Comparison of ENCODE assay signal across 9 mouse cellular contexts in genomic region chr1:155096620-155097261, GRCm38 (mm10). TPM values are rescaled to one million over a fixed set of nuclear protein-coding genes. Genes with fewer than 3 reads are reported as not detected.
DNase-seq lines count a peak whose midpoint lies in the region; ATAC-seq lines count a peak whose summit lies in the region.
"Had no signal": no experiment of that assay in that cellular context is flagged by ENCODE, and none has a peak within 500 bp of the region (broad histone marks: within the 10 kb centered on the region; RNA-seq: fewer than 3 reads in every experiment).

No protein-coding gene starts in this region.

- no peaks in the 10 kb centered on the region for H3K27me3 ChIP-seq in heart, embryonic 14.5 days (ENCODE audit: control insufficient read depth, insufficient read depth, low read length)
- no peaks in the 10 kb centered on the region for H3K27me3 ChIP-seq in hindbrain, embryonic 14.5 days (ENCODE audit: control insufficient read depth, insufficient read depth, low read length)
- H3K27me3 ChIP-seq in midbrain, embryonic 13.5 days: no peaks in the 10 kb centered on the region

- 45% methylated on average over 4 of the region's 4 CpGs for WGBS in heart, embryonic 14.5 days
- 76% methylated on average over 4 of the region's 4 CpGs for WGBS in hindbrain, embryonic 14.5 days
- WGBS in midbrain, embryonic 13.5 days: 84% methylated on average over 4 of the region's 4 CpGs

- peak overlapping the region; percentile 99; the same call in 1 of the 2 replicates for H3K9ac ChIP-seq in heart, embryonic 14.5 days (ENCODE audit: low read length)
- peak overlapping the region; percentile 95; the same call in 1 of the 2 replicates for H3K9ac ChIP-seq in hindbrain, embryonic 14.5 days
- H3K9ac ChIP-seq in midbrain, embryonic 13.5 days (replicated peaks): no peak overlapping the region

- peaks cover 24 to 56% of the 10 kb centered on the region in 2 experiments for H3K4me1 ChIP-seq in heart, embryonic 14.5 days (ENCODE audit: control insufficient read depth in 2 of 2, insufficient read depth in 2 of 2, low read length in 2 of 2)
- H3K4me1 ChIP-seq in hindbrain, embryonic 14.5 days (replicated peaks; ENCODE audit: control insufficient read depth, insufficient read depth, low read length): peaks cover 41% of the 10 kb centered on the region
- peaks cover 52% of the 10 kb centered on the region for H3K4me1 ChIP-seq in midbrain, embryonic 13.5 days (replicated peaks)

- peak overlapping the region; percentile 57 for H3K4me2 ChIP-seq in heart, embryonic 14.5 days (ENCODE audit: low read length)
- H3K4me2 ChIP-seq in hindbrain, embryonic 14.5 days (replicated peaks): peak overlapping the region; percentile 85
- peak overlapping the region; percentile 86 for H3K4me2 ChIP-seq in midbrain, embryonic 13.5 days (replicated peaks)

- ATAC-seq in heart, embryonic 14.5 days (ENCODE audit: insufficient number of reproducible peaks, insufficient read depth, low FRiP score, low read depth): no peak
- ATAC-seq in hindbrain, embryonic 14.5 days (ENCODE audit: low FRiP score): no peak
- no peak for ATAC-seq in midbrain, embryonic 13.5 days

- H3K9me3 ChIP-seq in heart, embryonic 14.5 days (ENCODE audit: control insufficient read depth, low read length): no peaks in the 10 kb centered on the region
- no peaks in the 10 kb centered on the region for H3K9me3 ChIP-seq in hindbrain, embryonic 14.5 days (ENCODE audit: control insufficient read depth, low read length)
- no peaks in the 10 kb centered on the region for H3K9me3 ChIP-seq in midbrain, embryonic 13.5 days

- H3K4me3 ChIP-seq in heart, embryonic 14.5 days (ENCODE audit: control insufficient read depth in 1 of 2, insufficient read depth in 1 of 2, low read depth in 1 of 2, low read length in 2 of 2): peak overlapping the region in 1 of 2 experiments; percentile 96; a peak in 3 of 4 replicates
- H3K4me3 ChIP-seq in hindbrain, embryonic 14.5 days (replicated peaks; ENCODE audit: low read length): peak overlapping the region; percentile 87
- peak overlapping the region; percentile 98 for H3K4me3 ChIP-seq in midbrain, embryonic 13.5 days (replicated peaks)

- no peaks in the 10 kb centered on the region for H3K36me3 ChIP-seq in heart, embryonic 14.5 days (ENCODE audit: control insufficient read depth, insufficient read depth, low read length)
- H3K36me3 ChIP-seq in hindbrain, embryonic 14.5 days (replicated peaks; ENCODE audit: control insufficient read depth, insufficient read depth): no peaks in the 10 kb centered on the region
- 0 out of 2 replicates have a peak, but pooled peaks cover 3% of the 10 kb centered on the region for H3K36me3 ChIP-seq in midbrain, embryonic 13.5 days

- no peak for DNase-seq in heart, postnatal 4 days
- peak; percentile 36 for DNase-seq in MN1 (ENCODE audit: low spot score)
- no peak for DNase-seq in hindbrain, embryonic 14.5 days (ENCODE audit: low spot score)
- DNase-seq in adrenal gland, postnatal 14 days: no peak
- DNase-seq in adrenal gland, adult 2 months: no peak
- DNase-seq in cerebellum, adult 8-10 months: no peak

- H3K27ac ChIP-seq in heart, embryonic 14.5 days (replicated peaks in 1 of 2; ENCODE audit: control insufficient read depth in 1 of 2, insufficient read depth in 1 of 2, low read depth in 2 of 2, low read length in 2 of 2): no peak overlapping the region
- no peak overlapping the region for H3K27ac ChIP-seq in hindbrain, embryonic 14.5 days
- H3K27ac ChIP-seq in midbrain, embryonic 13.5 days: no peak overlapping the region

RNA-seq across cellular contexts. Expression of gene Ier5, which starts 2.7 kb away (rescaled TPM):
- 8.3 and 10.4 TPM in 2 replicates for polyA plus RNA-seq in heart, embryonic 14.5 days (2014; fragmentation: Nextera tagmentation; extraction: Ambion mirVana)
- 10 to 100 TPM; 26.1 to 26.6 TPM for total RNA-seq in heart, postnatal 4 days (2021)
- 10.5 and 13.0 TPM in 2 replicates for polyA plus RNA-seq in hindbrain, embryonic 14.5 days (2014; fragmentation: Nextera tagmentation; extraction: Ambion mirVana)
- 5.9 and 9.4 TPM in 2 replicates for polyA plus RNA-seq in midbrain, embryonic 13.5 days (2015; fragmentation: Nextera tagmentation; extraction: Ambion mirVana)
- 11.1 and 12.9 TPM in 2 replicates for total RNA-seq in adrenal gland, postnatal 14 days (2021)
- 10 to 100 TPM in 1 of 2 experiments, 1 to 10 TPM in 1; 6.3 to 10.7 TPM for total RNA-seq in adrenal gland, adult 2 months (2021)
- 13.9 and 21.4 TPM in 2 replicates for polyA plus RNA-seq in adrenal gland, adult 2 months (2012; rRNA removed)

RNA-seq across cellular contexts. Expression of gene Mr1, which starts 49.9 kb away (rescaled TPM):
- 7.7 and 8.6 TPM in 2 replicates for polyA plus RNA-seq in heart, embryonic 14.5 days (2014; fragmentation: Nextera tagmentation; extraction: Ambion mirVana)
- 1 to 10 TPM; 8.8 to 9.4 TPM for total RNA-seq in heart, postnatal 4 days (2021)
- polyA plus RNA-seq in hindbrain, embryonic 14.5 days (2014; fragmentation: Nextera tagmentation; extraction: Ambion mirVana): 2.0 and 2.4 TPM in 2 replicates
- polyA plus RNA-seq in midbrain, embryonic 13.5 days (2015; fragmentation: Nextera tagmentation; extraction: Ambion mirVana): 0.64 and 0.79 TPM in 2 replicates
- 13.8 and 17.2 TPM in 2 replicates for total RNA-seq in adrenal gland, postnatal 14 days (2021)
- total RNA-seq in adrenal gland, adult 2 months (2021): 10 to 100 TPM; 29.2 to 30.6 TPM
- polyA plus RNA-seq in adrenal gland, adult 2 months (2012; rRNA removed): 3.8 and 4.4 TPM in 2 replicates
- total RNA-seq: ES-E14 had no signal
